Mouse (Mus musculus): ENCODE results near the gene Heatr3. TPM values are rescaled to one million over a fixed set of nuclear protein-coding genes. Genes with fewer than 3 reads are reported as not detected.
A peak's percentile ranks its signal among the peaks of the same experiment; 100 is the strongest.
"Not testable (repeated sequence)": the region's sequence is repeated elsewhere in the genome, so short reads cannot be mapped to it uniquely, and the experiment has no call there.

The Heatr3 gene
- polyA plus RNA-seq, 1 experiment from 2014 or later, result 39.9 TPM

- H3K4me1 ChIP-seq (ENCODE audit: control insufficient read depth, insufficient read depth, low read length), result peaks cover 25% of the 10 kb centered on the region
- no peaks in the 10 kb centered on the region for H3K36me3 ChIP-seq (ENCODE audit: control insufficient read depth, insufficient read depth, low read length)
- peak overlapping the region; percentile 79 for H3K4me2 ChIP-seq (ENCODE audit: low read length)
- under 1% methylated on average over 103 of the region's 117 CpGs for WGBS
- H3K9ac ChIP-seq (replicated peaks; ENCODE audit: low read length), result peak overlapping the region; percentile 76
- no peaks in the 10 kb centered on the region for H3K27me3 ChIP-seq (ENCODE audit: control insufficient read depth, insufficient read depth, low read length)
- peak; percentile 63 for DNase-seq
- H3K9me3 ChIP-seq (ENCODE audit: control insufficient read depth, low read length), result no peaks in the 10 kb centered on the region
- H3K4me3 ChIP-seq (replicated peaks; ENCODE audit: low read depth, low read length), result peak overlapping the region; percentile 82
- ATAC-seq (ENCODE audit: low FRiP score, low TSS enrichment), result peak; percentile 70
- peak overlapping the region; percentile 97 for H3K27ac ChIP-seq (replicated peaks; ENCODE audit: low read depth, low read length)
Observed at GRCm38 (mm10) chr8:88199700-88200601, 62.3 kb downstream of the Heatr3 start.

DNA sequence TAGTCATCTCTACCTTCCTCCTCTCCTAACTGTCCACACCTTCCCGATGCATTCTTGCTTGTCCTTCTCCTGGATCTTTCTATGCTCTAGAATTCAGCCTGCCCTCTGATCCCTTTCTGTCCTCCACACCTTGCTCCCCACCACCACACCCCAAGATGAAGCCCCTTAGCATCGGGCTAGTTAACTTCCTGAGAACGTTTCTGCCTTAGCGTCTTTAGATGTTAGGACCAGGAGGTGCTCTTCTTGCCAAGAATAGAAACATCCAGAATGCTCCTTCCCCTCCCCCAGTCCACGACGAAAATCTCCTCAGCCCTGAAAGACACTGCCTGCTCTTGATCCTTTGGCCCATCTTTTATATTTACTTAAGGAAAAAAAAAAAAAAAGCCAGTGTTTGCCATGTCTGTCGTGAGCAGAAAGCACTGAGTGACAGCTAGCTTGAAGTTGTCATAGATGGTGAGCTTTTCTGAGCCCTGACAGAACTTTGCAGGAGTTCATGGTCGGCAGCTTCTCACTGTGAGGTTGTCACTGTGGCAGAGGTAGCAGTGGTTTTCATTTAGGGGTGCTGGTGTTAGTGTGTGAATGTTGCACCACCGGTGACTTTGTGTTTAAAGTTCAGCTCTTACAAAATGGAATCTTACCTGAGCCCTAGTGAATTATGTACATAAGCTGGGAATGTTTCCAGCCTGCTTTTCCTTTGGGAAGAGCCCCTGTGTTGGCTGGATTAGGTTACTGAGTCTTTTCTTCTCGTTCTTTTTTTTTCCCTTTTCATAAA is 63.3 kb downstream of the Heatr3 start:
- WGBS, result 15% methylated on average over 10 of the region's 10 CpGs
- peak overlapping the region; percentile 76 for H3K9ac ChIP-seq (replicated peaks; ENCODE audit: low read length)
- H3K9me3 ChIP-seq (ENCODE audit: control insufficient read depth, low read length), result no peaks in the 10 kb centered on the region
- H3K36me3 ChIP-seq (ENCODE audit: control insufficient read depth, insufficient read depth, low read length), result 0 out of 2 replicates have a peak, but pooled peaks cover 3% of the 10 kb centered on the region
- no peaks in the 10 kb centered on the region for H3K27me3 ChIP-seq (ENCODE audit: control insufficient read depth, insufficient read depth, low read length)
- H3K4me2 ChIP-seq (ENCODE audit: low read length), result peak overlapping the region; percentile 79
- peak overlapping the region; percentile 82 for H3K4me3 ChIP-seq (replicated peaks; ENCODE audit: low read depth, low read length)
- H3K27ac ChIP-seq (replicated peaks; ENCODE audit: low read depth, low read length), result no peak overlapping the region
- no peak for ATAC-seq (ENCODE audit: low FRiP score, low TSS enrichment)
- no peak for DNase-seq
- peaks cover 25% of the 10 kb centered on the region for H3K4me1 ChIP-seq (ENCODE audit: control insufficient read depth, insufficient read depth, low read length)

GRCm38 (mm10) chr8:88201641-88202040 is 64.0 kb downstream of the Heatr3 start:
- peak overlapping the region; percentile 82 for H3K4me3 ChIP-seq (replicated peaks; ENCODE audit: low read depth, low read length)
- WGBS, result 43% methylated on average over 3 of the region's 3 CpGs
- H3K4me1 ChIP-seq (ENCODE audit: control insufficient read depth, insufficient read depth, low read length), result peaks cover 25% of the 10 kb centered on the region

GRCm38 (mm10) chr8:88206016-88206415 is 68.4 kb downstream of the Heatr3 start:
- no peak overlapping the region for H3K9ac ChIP-seq (replicated peaks; ENCODE audit: low read length)
- H3K9me3 ChIP-seq (ENCODE audit: control insufficient read depth, low read length), result no peaks in the 10 kb centered on the region
- peaks cover 20% of the 10 kb centered on the region for H3K4me1 ChIP-seq (ENCODE audit: control insufficient read depth, insufficient read depth, low read length)
- no peaks in the 10 kb centered on the region for H3K27me3 ChIP-seq (ENCODE audit: control insufficient read depth, insufficient read depth, low read length)
- ATAC-seq (ENCODE audit: low FRiP score, low TSS enrichment) (no peak), DNase-seq (no peak)
- 0 out of 2 replicates have a peak, but pooled peaks cover 3% of the 10 kb centered on the region for H3K36me3 ChIP-seq (ENCODE audit: control insufficient read depth, insufficient read depth, low read length)
- H3K4me3 ChIP-seq (replicated peaks; ENCODE audit: low read depth, low read length), result no peak overlapping the region
- H3K4me2 ChIP-seq (ENCODE audit: low read length), result no peak overlapping the region
- WGBS, result 65% methylated on average over 9 of the region's 9 CpGs
- no peak overlapping the region for H3K27ac ChIP-seq (replicated peaks; ENCODE audit: low read depth, low read length)

More at GRCm38 (mm10) chr8:88201641-88202040, 64.0 kb downstream of the Heatr3 start:
- Histone ChIP-seq H3K9ac (replicated peaks; ENCODE audit: low read length) (no peak overlapping the region), H3K9me3 (ENCODE audit: control insufficient read depth, low read length) (no peaks in the 10 kb centered on the region), H3K27ac (replicated peaks; ENCODE audit: low read depth, low read length) (no peak overlapping the region), H3K36me3 (ENCODE audit: control insufficient read depth, insufficient read depth, low read length) (0 out of 2 replicates have a peak, but pooled peaks cover 3% of the 10 kb centered on the region), H3K4me2 (ENCODE audit: low read length) (peak overlapping the region; percentile 79), H3K27me3 (ENCODE audit: control insufficient read depth, insufficient read depth, low read length) (no peaks in the 10 kb centered on the region)
- DNase-seq (no peak), ATAC-seq (ENCODE audit: low FRiP score, low TSS enrichment) (no peak)

DNA sequence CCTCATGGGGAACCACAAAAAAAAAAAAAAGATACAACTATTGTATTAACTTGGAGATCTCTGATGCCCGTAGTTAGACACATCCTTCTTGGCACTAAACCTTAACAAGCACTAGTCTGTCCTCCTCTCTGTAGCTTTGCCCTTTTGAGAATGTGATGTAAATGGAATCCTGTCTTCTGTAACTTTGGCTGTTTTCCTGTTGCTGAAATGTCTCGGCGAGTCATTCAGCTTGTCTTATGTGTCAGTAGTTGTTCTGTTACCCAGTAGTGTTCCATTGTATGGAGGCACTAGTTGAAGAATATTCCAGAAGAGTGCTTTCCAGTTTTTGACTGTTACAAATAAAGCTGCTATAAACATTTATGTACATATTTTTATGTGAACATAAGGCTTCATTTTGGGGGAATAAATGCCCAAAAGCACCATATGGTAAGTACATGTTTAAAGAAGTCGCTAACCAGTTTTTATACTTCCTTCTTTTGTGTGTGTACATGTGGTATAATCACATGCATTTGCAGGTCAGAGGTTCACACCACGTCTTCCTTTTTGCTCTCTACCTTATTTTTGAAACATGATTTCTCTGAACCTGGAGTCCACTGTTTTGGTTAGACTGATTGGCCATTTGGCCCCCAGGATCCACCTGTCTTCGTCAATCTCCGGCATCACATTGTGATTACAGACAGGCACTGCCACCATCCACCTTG is 69.6 kb downstream of the Heatr3 start:
- Histone ChIP-seq H3K36me3 (ENCODE audit: control insufficient read depth, insufficient read depth, low read length) (0 out of 2 replicates have a peak, but pooled peaks cover 3% of the 10 kb centered on the region), H3K9me3 (ENCODE audit: control insufficient read depth, low read length) (no peaks in the 10 kb centered on the region), H3K27ac (replicated peaks; ENCODE audit: low read depth, low read length) (no peak overlapping the region), H3K4me3 (replicated peaks; ENCODE audit: low read depth, low read length) (no peak overlapping the region), H3K27me3 (ENCODE audit: control insufficient read depth, insufficient read depth, low read length) (no peaks in the 10 kb centered on the region), H3K4me1 (ENCODE audit: control insufficient read depth, insufficient read depth, low read length) (peaks cover 7% of the 10 kb centered on the region; the same call in 1 of the 2 replicates), H3K9ac (replicated peaks; ENCODE audit: low read length) (no peak overlapping the region), H3K4me2 (ENCODE audit: low read length) (no peak overlapping the region)
- no peak for ATAC-seq (ENCODE audit: low FRiP score, low TSS enrichment)
- no peak for DNase-seq
- WGBS, result 94% methylated on average over 7 of the region's 7 CpGs

DNA sequence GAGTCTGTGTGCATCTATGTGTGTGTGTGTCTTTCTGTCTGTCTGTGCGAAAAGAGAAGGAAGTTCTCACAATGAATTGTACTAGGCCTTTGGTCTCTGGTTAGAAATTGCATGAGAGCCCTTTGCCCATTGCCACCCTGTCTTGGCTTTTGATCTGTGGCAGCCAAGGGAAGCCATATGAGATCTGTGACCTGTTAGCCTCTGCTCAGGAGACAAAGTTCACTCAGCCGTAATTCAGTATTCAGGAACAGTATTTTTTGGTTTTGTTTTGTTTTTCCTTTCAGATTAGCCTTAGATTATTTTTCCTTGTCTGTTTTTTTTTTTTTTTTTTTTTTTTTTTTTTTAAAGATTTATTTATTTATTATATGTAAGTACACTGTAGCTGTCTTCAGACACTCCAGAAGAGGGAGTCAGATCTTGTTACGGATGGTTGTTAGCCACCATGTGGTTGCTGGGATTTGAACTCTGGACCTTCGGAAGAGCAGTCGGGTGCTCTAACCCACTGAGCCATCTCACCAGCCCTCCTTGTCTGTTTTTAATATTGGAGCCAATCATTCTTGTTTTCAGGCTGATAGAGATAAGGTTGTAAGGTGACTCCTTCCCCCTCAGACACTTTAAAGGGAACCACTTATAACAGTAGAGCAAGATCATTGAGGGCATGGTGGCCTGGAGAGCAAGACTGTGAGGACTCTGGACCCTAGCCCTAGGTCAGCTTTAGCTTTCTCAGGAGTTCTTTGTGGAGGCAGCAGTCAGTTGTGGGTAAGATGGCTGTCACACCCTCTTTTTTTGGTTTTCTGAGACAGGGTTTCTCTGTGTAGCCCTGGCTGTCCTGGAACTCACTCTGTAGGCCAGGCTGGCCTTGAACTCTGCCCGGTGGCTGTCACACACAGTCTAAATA is 72.5 kb downstream of the Heatr3 start:
- not testable (repeated sequence) for H3K4me3 ChIP-seq (replicated peaks; ENCODE audit: low read depth, low read length); H3K9ac ChIP-seq (replicated peaks; ENCODE audit: low read length); H3K36me3 ChIP-seq (ENCODE audit: control insufficient read depth, insufficient read depth, low read length); ATAC-seq (ENCODE audit: low FRiP score, low TSS enrichment); H3K27ac ChIP-seq (replicated peaks; ENCODE audit: low read depth, low read length); H3K9me3 ChIP-seq (ENCODE audit: control insufficient read depth, low read length); DNase-seq; H3K4me2 ChIP-seq (ENCODE audit: low read length); H3K4me1 ChIP-seq (ENCODE audit: control insufficient read depth, insufficient read depth, low read length); H3K27me3 ChIP-seq (ENCODE audit: control insufficient read depth, insufficient read depth, low read length)
- 94% methylated on average over 5 of the region's 6 CpGs for WGBS

- H3K4me1 ChIP-seq (ENCODE audit: control insufficient read depth, insufficient read depth, low read length), result peaks cover 15% of the 10 kb centered on the region
- H3K9me3 ChIP-seq (ENCODE audit: control insufficient read depth, low read length), result no peaks in the 10 kb centered on the region
- H3K36me3 ChIP-seq (ENCODE audit: control insufficient read depth, insufficient read depth, low read length), result no peaks in the 10 kb centered on the region
- no peak overlapping the region for H3K9ac ChIP-seq (replicated peaks; ENCODE audit: low read length)
- no peaks in the 10 kb centered on the region for H3K27me3 ChIP-seq (ENCODE audit: control insufficient read depth, insufficient read depth, low read length)
- H3K4me2 ChIP-seq (ENCODE audit: low read length), result no peak overlapping the region
- no peak overlapping the region for H3K4me3 ChIP-seq (replicated peaks; ENCODE audit: low read depth, low read length)
- WGBS, result 71% methylated on average over 4 of the region's 4 CpGs
- no peak for DNase-seq
- ATAC-seq (ENCODE audit: low FRiP score, low TSS enrichment), result no peak
- H3K27ac ChIP-seq (replicated peaks; ENCODE audit: low read depth, low read length), result no peak overlapping the region
Observed at GRCm38 (mm10) chr8:88221353-88221752, 83.7 kb downstream of the Heatr3 start.

All from midbrain, embryonic 14.5 days (tissue).